Mouse (Mus musculus): ENCODE results near the gene Psmb8. TPM values are rescaled to one million over a fixed set of nuclear protein-coding genes. Genes with fewer than 3 reads are reported as not detected.

The Psmb8 gene
- total and polyA plus RNA-seq, 3 experiments, result 133 to 144 TPM; not detected in 1

- Histone ChIP-seq H3K79me2 (ENCODE audit: control insufficient read depth, insufficient read depth, low read length, poor library complexity) (peaks cover 10% of the 10 kb centered on the region), H3K4me3 (ENCODE audit: control insufficient read depth in 1 of 2, insufficient read depth in 1 of 2, low read depth in 2 of 2, low read length in 2 of 2) (peak overlapping the region; percentile 79 to 83), H3K27ac (ENCODE audit: control insufficient read depth, low read depth, low read length) (peak overlapping the region; percentile 87), H3K27me3 (ENCODE audit: control insufficient read depth in 1 of 2, insufficient read depth in 2 of 2, low read length in 2 of 2) (no peaks in the 10 kb centered on the region), H3K9ac (ENCODE audit: control insufficient read depth, low read depth, low read length, poor library complexity, severe bottlenecking) (peak overlapping the region; percentile 92), H3K9me3 (replicated peaks; ENCODE audit: insufficient read depth, low read length) (no peaks in the 10 kb centered on the region), H3K36me3 (ENCODE audit: control insufficient read depth in 1 of 2, insufficient read depth in 2 of 2, low read length in 2 of 2) (peaks cover 0 to 8% of the 10 kb centered on the region in 2 experiments; a peak in 3 of 4 replicates), H3K4me1 (ENCODE audit: control insufficient read depth in 1 of 2, insufficient read depth in 2 of 2, low read length in 2 of 2) (peaks cover 16 to 30% of the 10 kb centered on the region in 2 experiments)
- peak; percentile 65 for DNase-seq (ENCODE audit: low read depth, low spot score)
- TF ChIP-seq TAL1 (IDR thresholded peaks at IDR 0.05; ENCODE audit: low read length) (peak; percentile 58), JUND (IDR thresholded peaks at IDR 0.05; ENCODE audit: low read depth, low read length) (no peak), SIN3A (IDR thresholded peaks at IDR 0.05; ENCODE audit: low read length) (0 out of 2 replicates have a peak, but pooled peaks have one; percentile 26), CHD1 (IDR thresholded peaks at IDR 0.05; ENCODE audit: low read depth, low read length) (0 out of 2 replicates have a peak, but pooled peaks have one; percentile 39)
Measured at GRCm38 (mm10) chr17:34188010-34188409, 9.5 kb upstream of the Psmb8 start.

GRCm38 (mm10) chr17:34188986-34189385 lies 8.5 kb upstream of the Psmb8 start:
- no peak overlapping the region for H3K27ac ChIP-seq (ENCODE audit: control insufficient read depth, low read depth, low read length)

GRCm38 (mm10) chr17:34192852-34193251 lies 4.7 kb upstream of the Psmb8 start:
- no peak for TF ChIP-seq MXI1 (IDR thresholded peaks at IDR 0.05; ENCODE audit: low read depth, low read length)
- TF ChIP-seq POLR2AphosphoS2 (IDR thresholded peaks at IDR 0.05; ENCODE audit: low read length), result no peak
- TF ChIP-seq NELFE (IDR thresholded peaks at IDR 0.05; ENCODE audit: low read depth, low read length), result no peak
- no peak for TF ChIP-seq RCOR1 (IDR thresholded peaks at IDR 0.05; ENCODE audit: low read depth, low read length)
- no peak for TF ChIP-seq MYC (IDR thresholded peaks at IDR 0.05; ENCODE audit: low read depth, low read length)
- TF ChIP-seq USF1 (IDR thresholded peaks at IDR 0.05; ENCODE audit: low read depth, low read length), result no peak
- no peak for TF ChIP-seq MAX (IDR thresholded peaks at IDR 0.05; ENCODE audit: low read length)
- no peak for TF ChIP-seq EP300 (IDR thresholded peaks at IDR 0.05; ENCODE audit: low read depth in 1 of 2, low read length in 2 of 2)
- no peak for TF ChIP-seq NRF1 (IDR thresholded peaks at IDR 0.05; ENCODE audit: insufficient read depth, low read depth, low read length, poor library complexity, severe bottlenecking)
- no peak for TF ChIP-seq JUND (IDR thresholded peaks at IDR 0.05; ENCODE audit: low read depth, low read length)
- no peak for TF ChIP-seq CTCF (IDR thresholded peaks at IDR 0.05 in 2 of 3, conservative IDR thresholded peaks at IDR 0.05 in 1 of 3; ENCODE audit: control insufficient read depth in 1 of 3, insufficient read depth in 1 of 3, low read depth in 2 of 3, low read length in 3 of 3, poor library complexity in 1 of 3, severe bottlenecking in 1 of 3)
- no peak for TF ChIP-seq E2F4 (IDR thresholded peaks at IDR 0.05; ENCODE audit: borderline replicate concordance, low read depth, low read length)
- TF ChIP-seq SMC3 (IDR thresholded peaks at IDR 0.05; ENCODE audit: low read depth, low read length), result no peak
- H3K4me1 ChIP-seq (ENCODE audit: control insufficient read depth in 1 of 2, insufficient read depth in 2 of 2, low read length in 2 of 2), result peaks cover 8 to 11% of the 10 kb centered on the region in 2 experiments; a peak in 3 of 4 replicates

More at GRCm38 (mm10) chr17:34188986-34189385, 8.5 kb upstream of the Psmb8 start:
- no peak for DNase-seq (ENCODE audit: low read depth, low spot score)
- Histone ChIP-seq H3K4me1 (ENCODE audit: control insufficient read depth in 1 of 2, insufficient read depth in 2 of 2, low read length in 2 of 2) (peaks cover 13 to 23% of the 10 kb centered on the region in 2 experiments), H3K9me3 (replicated peaks; ENCODE audit: insufficient read depth, low read length) (no peaks in the 10 kb centered on the region), H3K4me3 (ENCODE audit: control insufficient read depth in 1 of 2, insufficient read depth in 1 of 2, low read depth in 2 of 2, low read length in 2 of 2) (peak overlapping the region in 1 of 2 experiments; percentile 42; a peak in 2 of 4 replicates), H3K36me3 (ENCODE audit: control insufficient read depth in 1 of 2, insufficient read depth in 2 of 2, low read length in 2 of 2) (peaks cover 0 to 7% of the 10 kb centered on the region in 2 experiments; a peak in 3 of 4 replicates), H3K27me3 (ENCODE audit: control insufficient read depth in 1 of 2, insufficient read depth in 2 of 2, low read length in 2 of 2) (no peaks in the 10 kb centered on the region), H3K9ac (ENCODE audit: control insufficient read depth, low read depth, low read length, poor library complexity, severe bottlenecking) (no peak overlapping the region), H3K79me2 (ENCODE audit: control insufficient read depth, insufficient read depth, low read length, poor library complexity) (peaks cover 10% of the 10 kb centered on the region)
- TF ChIP-seq TAL1 (IDR thresholded peaks at IDR 0.05; ENCODE audit: low read length) (no peak), E2F4 (IDR thresholded peaks at IDR 0.05; ENCODE audit: borderline replicate concordance, low read depth, low read length) (no peak), MXI1 (IDR thresholded peaks at IDR 0.05; ENCODE audit: low read depth, low read length) (no peak), UBTF (IDR thresholded peaks at IDR 0.05; ENCODE audit: borderline replicate concordance, insufficient read depth, low read depth, low read length) (no peak), KAT2A (conservative IDR thresholded peaks at IDR 0.05; ENCODE audit: low read depth, low read length) (no peak), ZNF384 (IDR thresholded peaks at IDR 0.05; ENCODE audit: low read depth, low read length) (no peak), RAD21 (IDR thresholded peaks at IDR 0.05; ENCODE audit: low read depth, low read length) (no peak), POLR2A (IDR thresholded peaks at IDR 0.05; ENCODE audit: control insufficient read depth in 1 of 2, insufficient read depth in 1 of 2, low read depth in 1 of 2, low read length in 2 of 2, poor library complexity in 1 of 2) (no peak), ETS1 (IDR thresholded peaks at IDR 0.05; ENCODE audit: low read depth, low read length) (no peak), SMC3 (IDR thresholded peaks at IDR 0.05; ENCODE audit: low read depth, low read length) (no peak)

More at GRCm38 (mm10) chr17:34192852-34193251, 4.7 kb upstream of the Psmb8 start:
- H3K9ac ChIP-seq (ENCODE audit: control insufficient read depth, low read depth, low read length, poor library complexity, severe bottlenecking), result no peak overlapping the region
- peaks cover 7% of the 10 kb centered on the region for H3K79me2 ChIP-seq (ENCODE audit: control insufficient read depth, insufficient read depth, low read length, poor library complexity)
- no peaks in the 10 kb centered on the region for H3K27me3 ChIP-seq (ENCODE audit: control insufficient read depth in 1 of 2, insufficient read depth in 2 of 2, low read length in 2 of 2)
- no peak for DNase-seq (ENCODE audit: low read depth, low spot score)
- no peak overlapping the region for H3K4me3 ChIP-seq (ENCODE audit: control insufficient read depth in 1 of 2, insufficient read depth in 1 of 2, low read depth in 2 of 2, low read length in 2 of 2)
- no peak overlapping the region for H3K27ac ChIP-seq (ENCODE audit: control insufficient read depth, low read depth, low read length)
- no peaks in the 10 kb centered on the region for H3K9me3 ChIP-seq (replicated peaks; ENCODE audit: insufficient read depth, low read length)
- peaks cover 0 to 3% of the 10 kb centered on the region in 2 experiments; a peak in 2 of 4 replicates for H3K36me3 ChIP-seq (ENCODE audit: control insufficient read depth in 1 of 2, insufficient read depth in 2 of 2, low read length in 2 of 2)
